Mouse (Mus musculus) bone marrow macrophage, adult 2 months (primary cell): Measurements from ENCODE around the gene Aldh6a1. TPM values are rescaled to one million over a fixed set of nuclear protein-coding genes. Genes with fewer than 3 reads are reported as not detected.

Source experiments
- H3K27ac ChIP-seq: 2 replicates; pipeline ENCODE4 v1.5.1; 2012; ENCODE audit warnings: low read depth, low read length; ENCODE audit not compliant: insufficient read depth
- H3K4me1 ChIP-seq: 2 replicates; pipeline ENCODE4 v1.6.1; 2012; ENCODE audit warnings: low read length; ENCODE audit not compliant: control insufficient read depth, insufficient read depth
- H3K4me3 ChIP-seq: 2 replicates; pipeline ENCODE4 v1.5.1; 2012; ENCODE audit warnings: mild to moderate bottlenecking, low read length, moderate library complexity; ENCODE audit not compliant: insufficient read depth
- CTCF ChIP-seq: IDR thresholded peaks from 2 replicates; pipeline ENCODE4 v1.5.1; 2012; ENCODE audit warnings: low read depth, mild to moderate bottlenecking, low read length, moderate library complexity
- POLR2A ChIP-seq: IDR thresholded peaks from 2 replicates; pipeline ENCODE4 v1.6.1; 2012; ENCODE audit warnings: mild to moderate bottlenecking, low read depth, low read length, borderline replicate concordance
- polyA plus RNA-seq: library from polyadenylated mRNA; stranded (reverse); fragments of >200 nt; gene quantifications from 2 replicates; pipeline ENCODE4 v1.2.4, GENCODE M21; 2012; ENCODE audit not compliant: missing spikeins, insufficient read depth, insufficient read length

The Aldh6a1 gene
- polyA plus RNA-seq, 1 experiment = 15.0 TPM

- no peak for TF ChIP-seq CTCF
- no peak for TF ChIP-seq POLR2A
- peak overlapping the region; percentile 98 for H3K4me3 ChIP-seq
- H3K27ac ChIP-seq = peak overlapping the region; percentile 62; the same call in 1 of the 2 replicates
- H3K4me1 ChIP-seq = peaks cover 7% of the 10 kb centered on the region
Measured at GRCm38 (mm10) chr12:84417605-84417922, 33.2 kb downstream of the Aldh6a1 start.

- H3K27ac ChIP-seq = peak within 1 kb of the TSS; percentile 62
- TF ChIP-seq POLR2A (peak; percentile 43; the same call in 1 of the 2 replicates), CTCF (no peak)
- peaks cover 7% of the 10 kb centered on the region for H3K4me1 ChIP-seq
- H3K4me3 ChIP-seq = peak within 1 kb of the TSS; percentile 98
Measured at GRCm38 (mm10) chr12:84416834-84417604, 33.8 kb downstream of the Aldh6a1 start, which contains the start of gene Rnf113a2. Rnf113a2 (plus strand) TSS chr12:84417196.

DNA sequence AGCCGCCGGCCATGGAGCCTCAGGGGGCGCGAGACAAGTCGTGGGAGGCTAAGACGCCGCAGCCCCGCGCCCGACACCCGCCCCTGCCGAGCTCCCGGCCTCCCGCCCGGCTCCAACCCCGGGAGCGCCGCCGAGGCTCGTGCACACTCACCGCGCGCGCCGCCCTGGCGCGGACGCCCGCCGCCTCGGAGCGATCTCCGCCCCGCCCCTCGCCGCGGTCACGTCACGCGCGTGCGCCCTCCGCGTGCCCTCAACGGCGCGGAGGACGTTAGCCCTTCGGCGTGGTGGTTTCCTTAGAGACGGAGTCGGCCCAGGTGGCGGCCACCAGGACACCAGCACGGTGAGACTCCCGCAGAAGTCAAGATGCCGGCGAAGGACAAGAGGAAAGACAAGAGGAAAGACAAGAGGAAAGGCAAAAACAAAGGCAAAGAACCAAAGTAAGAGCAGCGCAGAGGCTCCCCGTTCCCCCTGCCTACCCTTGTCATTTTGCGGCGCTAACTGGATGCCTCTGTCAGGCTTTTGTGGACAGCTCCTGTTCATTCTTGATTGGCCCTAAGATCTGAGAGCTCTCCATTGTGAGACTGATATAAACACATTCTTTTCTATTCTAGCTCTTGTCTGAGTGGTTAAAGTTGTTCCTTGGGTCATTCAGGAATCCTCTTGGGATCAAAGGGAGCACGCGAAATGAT lies 41.8 kb downstream of the Aldh6a1 start, which contains the start of the genes Entpd5 and Bbof1:
TSS of gene Entpd5 (minus strand) at position 211 of the 689 bp plus-strand sequence.
TSS of gene Bbof1 (plus strand) at position 253 of the 689 bp plus-strand sequence.
- Histone ChIP-seq H3K27ac (no peak within 1 kb of the TSS), H3K4me3 (peak within 1 kb of the TSS; percentile 86), H3K4me1 (peaks cover 8% of the 10 kb centered on the region; the same call in 1 of the 2 replicates)
- no peak for TF ChIP-seq POLR2A
- no peak for TF ChIP-seq CTCF

- peak overlapping the region; percentile 86 for H3K4me3 ChIP-seq
- no peak overlapping the region for H3K27ac ChIP-seq
- TF ChIP-seq POLR2A (no peak), CTCF (no peak)
- H3K4me1 ChIP-seq = peaks cover 8% of the 10 kb centered on the region; the same call in 1 of the 2 replicates
Measured at GRCm38 (mm10) chr12:84407874-84408818, 42.7 kb downstream of the Aldh6a1 start.

DNA sequence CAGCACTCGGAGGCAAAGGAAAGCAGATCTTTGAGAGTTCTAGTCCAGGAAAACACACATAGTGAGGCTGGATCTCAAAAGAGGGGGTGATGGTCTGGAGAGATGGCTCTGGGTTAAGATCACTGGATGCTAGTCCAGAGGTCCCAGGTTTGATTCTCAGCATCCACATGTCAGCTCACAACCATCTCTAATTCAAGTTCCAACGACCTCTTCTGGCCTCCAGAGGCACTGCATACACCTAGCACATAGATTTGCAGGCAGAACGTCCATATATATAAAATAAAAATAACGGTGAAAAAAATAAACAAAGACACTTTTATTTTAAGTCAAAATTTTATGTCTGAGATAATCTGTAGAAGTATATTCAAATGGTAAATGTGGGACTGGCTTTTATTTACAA lies 43.5 kb downstream of the Aldh6a1 start:
- Histone ChIP-seq H3K27ac (no peak overlapping the region), H3K4me1 (peaks cover 8% of the 10 kb centered on the region; the same call in 1 of the 2 replicates), H3K4me3 (no peak overlapping the region)
- TF ChIP-seq POLR2A = no peak
- no peak for TF ChIP-seq CTCF

DNA sequence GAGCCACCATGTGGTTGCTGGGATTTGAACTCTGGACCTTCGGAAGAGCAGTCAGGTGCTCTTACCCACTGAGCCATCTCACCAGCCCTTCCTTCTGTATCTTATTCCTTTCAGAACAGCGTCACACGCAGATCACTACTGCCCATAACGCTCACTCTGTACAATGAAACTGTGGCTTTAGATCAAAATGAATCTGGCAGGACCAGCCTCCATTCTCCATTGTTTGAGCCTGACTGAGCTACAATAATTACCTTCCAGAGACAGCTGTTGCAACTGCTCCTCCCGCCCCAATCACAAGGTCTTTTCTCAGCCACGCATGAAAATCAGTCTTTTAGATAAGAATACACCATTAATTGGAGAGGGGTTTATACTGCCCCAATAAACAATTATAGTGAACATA lies 46.3 kb downstream of the Aldh6a1 start:
- no peak overlapping the region for H3K27ac ChIP-seq
- TF ChIP-seq POLR2A = no peak
- TF ChIP-seq CTCF = no peak
- H3K4me3 ChIP-seq = no peak overlapping the region
- peaks cover 6% of the 10 kb centered on the region; the same call in 1 of the 2 replicates for H3K4me1 ChIP-seq

- H3K27ac ChIP-seq = no peak overlapping the region
- H3K4me1 ChIP-seq = peaks cover 2% of the 10 kb centered on the region; the same call in 1 of the 2 replicates
- H3K4me3 ChIP-seq = no peak overlapping the region
Measured at GRCm38 (mm10) chr12:84402923-84403322, 47.9 kb downstream of the Aldh6a1 start.

DNA sequence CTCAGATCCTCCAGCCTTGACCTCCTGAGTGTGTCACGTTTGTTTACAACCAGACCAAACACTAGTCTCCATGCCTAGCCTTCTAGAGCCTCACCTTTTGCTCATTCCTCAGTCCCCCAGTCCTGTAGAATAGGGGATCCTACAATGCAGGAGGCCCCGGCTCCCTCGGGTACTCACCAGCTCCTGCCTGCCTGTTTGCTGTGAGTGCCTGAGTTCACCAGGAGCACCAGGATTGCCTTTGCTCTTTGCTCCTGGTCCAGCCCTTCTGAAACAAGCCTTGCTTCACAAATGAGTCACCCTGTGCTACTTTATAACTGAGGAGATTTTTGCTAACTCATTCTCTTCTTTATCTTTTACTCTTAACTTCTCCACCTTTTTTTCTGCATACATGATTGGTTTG lies 50.2 kb downstream of the Aldh6a1 start:
- Histone ChIP-seq H3K27ac (no peak overlapping the region), H3K4me3 (no peak overlapping the region), H3K4me1 (no peaks in the 10 kb centered on the region)
- TF ChIP-seq POLR2A (no peak), CTCF (no peak)

More at GRCm38 (mm10) chr12:84402923-84403322, 47.9 kb downstream of the Aldh6a1 start:
- no peak for TF ChIP-seq POLR2A
- no peak for TF ChIP-seq CTCF

- no peak overlapping the region for H3K4me3 ChIP-seq
- no peaks in the 10 kb centered on the region for H3K4me1 ChIP-seq
- no peak overlapping the region for H3K27ac ChIP-seq
- TF ChIP-seq CTCF = no peak
- no peak for TF ChIP-seq POLR2A
Measured at GRCm38 (mm10) chr12:84400068-84400467, 50.7 kb downstream of the Aldh6a1 start.
